Mouse (Mus musculus) hindbrain, embryonic 11.5 days (tissue): ENCODE measurements at regions not wholly inside any gene's neighbourhood (a gene's known extent, or its start where the extent isn't known, plus 50 kb on each side); places are given as distances from the start of the nearest gene placed in this dataset.

Experiments
- ATAC-seq: fragments of 200-750 bp; cut with Nextera tagmentation; 2 replicates; pipeline ENCODE4 v1.8.0; 2017; ENCODE audit warnings: mild to moderate bottlenecking, moderate TSS enrichment, moderate library complexity; ENCODE audit not compliant: low FRiP score
- DNase-seq: peaks from one replicate; pipeline ENCODE4 v3.0.0-alpha.2; 2015; ENCODE audit warnings: low spot score
- H3K27ac ChIP-seq: fragments of 300-500 bp; sonication (generic); 2 replicates; pipeline ENCODE4 v1.5.1; 2014; ENCODE audit warnings: mild to moderate bottlenecking, low read depth, low read length
- H3K27me3 ChIP-seq: fragments of 300-500 bp; sonication (generic); 2 replicates; pipeline ENCODE4 v1.6.1; 2014; ENCODE audit warnings: mild to moderate bottlenecking, low read length, moderate library complexity, mixed read lengths; ENCODE audit not compliant: control insufficient read depth, insufficient read depth
- H3K36me3 ChIP-seq: fragments of 300-500 bp; sonication (generic); 2 replicates; pipeline ENCODE4 v1.6.1; 2014; ENCODE audit warnings: mild to moderate bottlenecking, low read length, moderate library complexity, mixed read lengths; ENCODE audit not compliant: control insufficient read depth, insufficient read depth
- H3K4me1 ChIP-seq: fragments of 300-500 bp; sonication (generic); replicated peaks from 2 replicates; pipeline ENCODE4 v1.6.1; 2014; ENCODE audit warnings: low read length, mixed read lengths; ENCODE audit not compliant: control insufficient read depth, insufficient read depth
- H3K4me2 ChIP-seq: fragments of 300-500 bp; sonication (generic); replicated peaks from 2 replicates; pipeline ENCODE4 v1.6.1; 2014; ENCODE audit warnings: mild to moderate bottlenecking, low read depth, low read length
- H3K4me3 ChIP-seq: fragments of 300-500 bp; sonication (generic); 2 replicates; pipeline ENCODE4 v1.5.1; 2014; ENCODE audit warnings: low read depth, low read length
- H3K9ac ChIP-seq: fragments of 300-500 bp; sonication (generic); 2 replicates; pipeline ENCODE4 v1.6.1; 2014; ENCODE audit warnings: low read depth, low read length
- H3K9me3 ChIP-seq: fragments of 300-500 bp; sonication (generic); 2 replicates; pipeline ENCODE4 v1.6.1; 2016; ENCODE audit warnings: low read length; ENCODE audit not compliant: control insufficient read depth
- WGBS: fragments of 180-500 bp; shearing (Covaris S2); extraction: QIAGEN DNeasy Blood & Tissue Kit; methylation state at CpG from one replicate; pipeline ENCODE4 v1.1.7; 2014; 5-methylcytosine and 5-hydroxymethylcytosine counted together

GRCm38 (mm10) chr3:38397615-38397956 lies 87.1 kb downstream of the Ankrd50 start:
- H3K4me3 ChIP-seq = no peak overlapping the region
- H3K36me3 ChIP-seq = no peaks in the 10 kb centered on the region
- DNase-seq (peak; percentile 5), ATAC-seq (no peak)
- peak overlapping the region; percentile 41; the same call in 1 of the 2 replicates for H3K4me2 ChIP-seq
- H3K27ac ChIP-seq = no peak overlapping the region
- H3K9me3 ChIP-seq = no peaks in the 10 kb centered on the region
- WGBS = 69% methylated on average over 13 of the region's 13 CpGs
- no peaks in the 10 kb centered on the region; the same call in 1 of the 2 replicates for H3K4me1 ChIP-seq
- no peaks in the 10 kb centered on the region for H3K27me3 ChIP-seq
- H3K9ac ChIP-seq = no peak overlapping the region

GRCm38 (mm10) chr3:38396760-38397614 lies 87.7 kb downstream of the Ankrd50 start:
- DNase-seq (peak; percentile 39), ATAC-seq (peak; percentile 76)
- no peaks in the 10 kb centered on the region; the same call in 1 of the 2 replicates for H3K4me1 ChIP-seq
- peak overlapping the region; percentile 12; the same call in 1 of the 2 replicates for H3K4me3 ChIP-seq
- 2% methylated on average over 20 of the region's 20 CpGs for WGBS
- H3K9ac ChIP-seq = no peak overlapping the region
- no peaks in the 10 kb centered on the region for H3K36me3 ChIP-seq
- peak overlapping the region; percentile 41 for H3K4me2 ChIP-seq
- H3K27me3 ChIP-seq = no peaks in the 10 kb centered on the region
- no peaks in the 10 kb centered on the region for H3K9me3 ChIP-seq
- H3K27ac ChIP-seq = no peak overlapping the region

- ATAC-seq = no peak
- Histone ChIP-seq H3K36me3 (no peaks in the 10 kb centered on the region), H3K4me3 (no peak overlapping the region), H3K9ac (no peak overlapping the region), H3K27ac (no peak overlapping the region), H3K9me3 (no peaks in the 10 kb centered on the region), H3K27me3 (no peaks in the 10 kb centered on the region), H3K4me1 (no peaks in the 10 kb centered on the region; the same call in 1 of the 2 replicates), H3K4me2 (no peak overlapping the region)
- 84% methylated on average over 4 of the region's 4 CpGs for WGBS
- DNase-seq = no peak
Observed at GRCm38 (mm10) chr3:38394308-38394707, 90.3 kb downstream of the Ankrd50 start.

GRCm38 (mm10) chr3:38389647-38390046 lies 95.0 kb downstream of the Ankrd50 start:
- Histone ChIP-seq H3K36me3 (no peaks in the 10 kb centered on the region), H3K9ac (no peak overlapping the region), H3K27me3 (no peaks in the 10 kb centered on the region), H3K4me3 (no peak overlapping the region), H3K4me2 (no peak overlapping the region), H3K9me3 (no peaks in the 10 kb centered on the region), H3K27ac (no peak overlapping the region), H3K4me1 (no peaks in the 10 kb centered on the region)
- WGBS = 61% methylated on average over 2 of the region's 2 CpGs
- no peak for ATAC-seq
- DNase-seq = no peak

- Histone ChIP-seq H3K27me3 (no peaks in the 10 kb centered on the region), H3K4me1 (no peaks in the 10 kb centered on the region), H3K9ac (no peak overlapping the region), H3K9me3 (no peaks in the 10 kb centered on the region), H3K4me3 (no peak overlapping the region), H3K4me2 (no peak overlapping the region), H3K36me3 (no peaks in the 10 kb centered on the region), H3K27ac (no peak overlapping the region)
- ATAC-seq (0 out of 2 replicates have a peak, but pooled peaks have one; percentile 56), DNase-seq (no peak)
- 20% methylated on average over 3 of the region's 3 CpGs for WGBS
Observed at GRCm38 (mm10) chr3:38388961-38389360, 95.7 kb downstream of the Ankrd50 start.

GRCm38 (mm10) chr3:38382743-38383142 lies 101.9 kb downstream of the Ankrd50 start:
- no peaks in the 10 kb centered on the region for H3K4me1 ChIP-seq
- no peak overlapping the region for H3K4me2 ChIP-seq
- H3K27ac ChIP-seq = no peak overlapping the region
- ATAC-seq = no peak
- no peak overlapping the region for H3K4me3 ChIP-seq
- no peaks in the 10 kb centered on the region for H3K27me3 ChIP-seq
- WGBS = 87% methylated on average over 3 of the region's 3 CpGs
- no peaks in the 10 kb centered on the region for H3K36me3 ChIP-seq
- no peak overlapping the region for H3K9ac ChIP-seq
- H3K9me3 ChIP-seq = no peaks in the 10 kb centered on the region
- DNase-seq = no peak

GRCm38 (mm10) chr3:38381623-38382022 lies 103.0 kb downstream of the Ankrd50 start:
- no peak overlapping the region for H3K27ac ChIP-seq
- H3K36me3 ChIP-seq = no peaks in the 10 kb centered on the region
- H3K4me3 ChIP-seq = no peak overlapping the region
- no peaks in the 10 kb centered on the region for H3K9me3 ChIP-seq
- H3K4me1 ChIP-seq = no peaks in the 10 kb centered on the region
- WGBS = 91% methylated on average over 5 of the region's 5 CpGs
- no peak for ATAC-seq
- H3K27me3 ChIP-seq = no peaks in the 10 kb centered on the region
- no peak for DNase-seq
- no peak overlapping the region for H3K9ac ChIP-seq
- no peak overlapping the region for H3K4me2 ChIP-seq

- H3K9me3 ChIP-seq = no peaks in the 10 kb centered on the region
- no peak overlapping the region for H3K9ac ChIP-seq
- H3K27me3 ChIP-seq = no peaks in the 10 kb centered on the region
- no peak overlapping the region for H3K27ac ChIP-seq
- H3K4me3 ChIP-seq = no peak overlapping the region
- H3K36me3 ChIP-seq = no peaks in the 10 kb centered on the region
- no peak for DNase-seq
- H3K4me1 ChIP-seq = no peaks in the 10 kb centered on the region
- no peak for ATAC-seq
- H3K4me2 ChIP-seq = no peak overlapping the region
- WGBS = 78% methylated on average over 4 of the region's 4 CpGs
Observed at GRCm38 (mm10) chr3:38373690-38374089, 111.0 kb downstream of the Ankrd50 start.

GRCm38 (mm10) chr3:38371702-38372101 lies 112.9 kb downstream of the Ankrd50 start:
- no peak for DNase-seq
- Histone ChIP-seq H3K9me3 (no peaks in the 10 kb centered on the region), H3K27ac (no peak overlapping the region), H3K27me3 (no peaks in the 10 kb centered on the region), H3K4me3 (no peak overlapping the region), H3K9ac (no peak overlapping the region), H3K4me2 (no peak overlapping the region), H3K4me1 (no peaks in the 10 kb centered on the region), H3K36me3 (no peaks in the 10 kb centered on the region)
- 41% methylated on average over 2 of the region's 2 CpGs for WGBS
- ATAC-seq = no peak
